Mouse (Mus musculus): ENCODE data around the gene Uts2r.

Uts2r gene

GRCm38 (mm10) chr11:121160636-121161346, 720 bp downstream of the Uts2r start:
- DNase-seq (ENCODE audit: low read depth, low spot score): no peak

GRCm38 (mm10) chr11:121163751-121164150, 3.7 kb downstream of the Uts2r start:
- DNase-seq (ENCODE audit: low read depth, low spot score): no peak

GRCm38 (mm10) chr11:121173203-121173602, 13.1 kb downstream of the Uts2r start:
- DNase-seq (ENCODE audit: low read depth, low spot score): no peak

- no peak for DNase-seq (ENCODE audit: low read depth, low spot score)
These were observed 14.2 kb downstream of the Uts2r start for GRCm38 (mm10) chr11:121174234-121174633.

GRCm38 (mm10) chr11:121176285-121177270, 16.5 kb downstream of the Uts2r start:
- DNase-seq (ENCODE audit: low read depth, low spot score): peak; percentile 61

GRCm38 (mm10) chr11:121189681-121190080, 29.6 kb downstream of the Uts2r start:
- no peak for DNase-seq (ENCODE audit: low read depth, low spot score)

GRCm38 (mm10) chr11:121192742-121193141, 32.7 kb downstream of the Uts2r start:
- DNase-seq (ENCODE audit: low read depth, low spot score): no peak

- DNase-seq (ENCODE audit: low read depth, low spot score): no peak
These were observed 33.3 kb downstream of the Uts2r start for GRCm38 (mm10) chr11:121193415-121193814.

GRCm38 (mm10) chr11:121198622-121199021, 38.6 kb downstream of the Uts2r start:
- DNase-seq (ENCODE audit: low read depth, low spot score): no peak

- DNase-seq (ENCODE audit: low read depth, low spot score): no peak
These were observed 39.8 kb downstream of the Uts2r start for GRCm38 (mm10) chr11:121199851-121200250.

- DNase-seq (ENCODE audit: low read depth, low spot score): no peak
These were observed 40.7 kb downstream of the Uts2r start for GRCm38 (mm10) chr11:121200781-121201180.

GRCm38 (mm10) chr11:121201436-121202198, 41.5 kb downstream of the Uts2r start:
- peak; percentile 77 for DNase-seq (ENCODE audit: low read depth, low spot score)

GRCm38 (mm10) chr11:121203859-121204160, 43.7 kb downstream of the Uts2r start:
- DNase-seq (ENCODE audit: low read depth, low spot score): no peak

GRCm38 (mm10) chr11:121204161-121205006, 44.3 kb downstream of the Uts2r start, which contains the start of the genes Hexdc and Ogfod3:
Gene Hexdc (plus strand): TSS chr11:121204433.
Gene Ogfod3 (minus strand): TSS chr11:121204711.
- peak; percentile 99 for DNase-seq (ENCODE audit: low read depth, low spot score)

Data from A20 (cell line).